Mouse (Mus musculus) c-Kit-positive CD71-negative TER-119-negative erythroid progenitor cells, embryonic 14.5 days (primary cell): ENCODE measurements around the gene Lrrc4.

Experiments used
- DNase-seq: peaks from one replicate; pipeline ENCODE4 v3.0.0-alpha.2; 2013; ENCODE audit warnings: low read depth

Lrrc4 gene

DNA sequence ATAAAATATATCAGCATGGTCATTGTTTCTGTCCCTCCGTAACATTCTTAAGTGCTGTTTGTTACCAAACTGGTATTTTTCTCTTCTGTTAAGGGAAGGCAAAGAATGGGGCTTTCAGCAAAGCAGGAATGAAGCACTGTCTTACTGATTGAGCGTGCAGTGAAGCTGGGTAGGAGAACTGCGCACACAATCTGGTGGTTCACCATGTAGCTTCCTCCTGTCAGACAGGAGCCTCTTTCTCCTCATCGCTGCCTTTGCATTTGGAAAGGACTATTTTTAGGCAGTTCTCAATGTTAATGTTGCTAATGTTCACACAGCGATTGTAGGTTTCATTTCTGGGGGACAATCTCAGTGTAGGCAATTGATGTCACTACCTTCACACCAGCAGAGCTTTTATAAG lies 162.3 kb downstream of the Lrrc4 start:
- DNase-seq = no peak

DNA sequence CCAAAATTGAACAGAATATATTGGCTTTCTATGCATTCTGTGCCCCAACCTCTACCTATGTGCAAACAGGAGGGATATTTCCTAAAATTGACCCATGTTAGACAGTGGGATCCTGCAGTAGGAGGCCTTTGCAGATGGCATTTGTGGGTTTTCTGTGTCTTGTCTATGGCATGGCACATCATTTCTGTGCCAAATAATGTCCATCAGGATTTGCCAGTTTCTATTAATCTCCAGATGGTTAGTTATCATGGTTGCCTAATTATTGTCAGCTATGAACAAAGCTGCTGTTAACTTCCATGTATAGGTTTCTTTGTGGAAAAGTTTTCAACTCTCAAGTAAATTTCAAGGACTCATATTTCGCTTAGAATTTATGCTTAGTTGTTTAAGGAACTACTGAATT lies 164.0 kb downstream of the Lrrc4 start:
- DNase-seq = no peak

DNA sequence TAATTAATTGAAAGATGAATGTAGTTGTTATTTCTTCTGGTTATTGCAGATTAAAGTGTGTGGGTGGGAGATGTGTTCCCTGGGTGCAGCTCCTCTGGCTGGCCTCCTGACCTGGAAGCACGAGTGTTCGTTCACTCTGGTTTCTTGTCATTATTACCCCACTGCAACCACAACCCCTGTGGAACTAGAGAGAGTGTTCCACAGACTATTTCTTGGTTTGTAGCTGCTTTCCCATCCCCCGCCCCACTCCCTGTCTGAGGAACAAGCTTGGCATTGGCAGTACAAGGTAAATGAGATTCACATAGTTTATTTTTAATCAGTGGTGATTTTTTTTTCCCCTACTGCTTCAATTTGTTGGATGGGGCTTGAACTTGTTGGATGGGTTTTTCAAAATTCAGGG lies 166.8 kb downstream of the Lrrc4 start:
- DNase-seq = no peak

DNA sequence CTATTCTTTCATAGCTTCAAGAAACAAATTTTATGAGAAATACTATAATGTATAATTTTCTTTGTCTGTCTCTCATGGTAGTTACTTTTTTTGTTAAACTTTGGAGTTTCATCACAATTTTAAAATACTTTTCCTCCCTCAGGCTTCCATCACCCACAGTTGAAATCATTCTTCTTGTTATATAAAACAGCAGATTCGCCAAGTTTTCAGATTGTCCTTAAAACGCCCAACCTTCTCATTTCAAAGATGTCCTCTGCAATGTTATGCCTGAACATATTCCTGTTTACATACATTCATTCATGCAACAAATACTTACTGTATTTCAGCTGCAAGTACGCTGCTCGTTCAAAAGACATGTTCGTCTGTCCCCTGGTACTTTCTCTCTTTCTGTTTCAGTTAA lies 167.9 kb downstream of the Lrrc4 start:
- no peak for DNase-seq

DNA sequence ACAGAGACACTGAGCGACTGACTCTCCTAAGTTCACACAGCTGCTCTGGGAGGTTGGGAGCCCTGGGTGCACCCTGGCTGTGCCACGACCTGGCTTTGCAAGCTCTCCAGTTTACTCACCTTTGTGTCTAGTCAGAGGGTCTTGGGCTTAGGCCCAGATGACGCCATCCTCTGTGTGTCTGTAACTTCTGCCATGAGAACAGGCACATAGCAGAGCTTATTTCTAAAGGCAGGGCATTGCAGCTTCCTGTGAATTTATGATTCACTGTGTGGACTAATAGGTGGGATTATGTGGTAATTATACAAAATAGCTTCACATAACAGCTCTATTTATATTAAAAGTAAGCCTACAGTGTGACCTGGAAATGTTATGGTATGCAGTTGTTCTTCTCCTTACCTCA lies 168.5 kb downstream of the Lrrc4 start:
- no peak for DNase-seq

DNA sequence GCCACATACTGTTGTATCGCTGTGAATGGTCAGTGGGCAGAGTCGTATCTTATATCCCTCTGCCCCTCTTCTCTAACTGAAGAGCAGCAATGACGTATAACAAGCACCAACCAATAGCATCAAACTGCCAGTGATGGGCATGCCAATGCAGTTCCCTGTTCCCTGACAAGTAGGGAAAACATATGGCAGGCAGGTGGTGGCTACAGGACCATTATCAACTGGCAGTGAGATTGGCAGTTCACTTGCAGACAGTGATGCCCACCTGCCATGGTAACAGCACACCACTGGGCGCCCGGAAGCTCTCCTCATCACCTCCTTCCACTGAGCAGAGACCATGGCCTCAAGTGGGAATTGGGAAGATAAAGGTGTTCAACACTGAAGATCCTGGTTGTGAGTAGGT lies 175.0 kb downstream of the Lrrc4 start:
- DNase-seq = no peak

DNA sequence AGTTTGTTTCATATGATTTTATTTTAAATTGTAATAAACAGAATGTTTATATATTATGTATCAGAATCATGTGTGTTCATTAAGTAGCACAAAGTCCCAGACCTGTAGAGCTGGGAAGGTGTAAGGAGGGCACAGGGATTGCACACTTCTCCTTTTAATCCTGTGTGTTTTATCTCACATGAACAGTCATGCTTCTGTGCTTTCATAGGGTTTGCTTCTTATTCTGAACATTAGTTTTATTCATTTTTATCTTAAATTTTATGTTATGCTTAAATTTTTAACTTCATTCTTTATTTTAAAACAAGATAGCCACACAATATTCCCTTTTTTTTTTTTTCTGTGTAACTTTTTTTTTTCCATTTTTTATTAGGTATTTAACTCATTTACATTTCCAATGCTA lies 186.3 kb downstream of the Lrrc4 start:
- DNase-seq = no peak

DNA sequence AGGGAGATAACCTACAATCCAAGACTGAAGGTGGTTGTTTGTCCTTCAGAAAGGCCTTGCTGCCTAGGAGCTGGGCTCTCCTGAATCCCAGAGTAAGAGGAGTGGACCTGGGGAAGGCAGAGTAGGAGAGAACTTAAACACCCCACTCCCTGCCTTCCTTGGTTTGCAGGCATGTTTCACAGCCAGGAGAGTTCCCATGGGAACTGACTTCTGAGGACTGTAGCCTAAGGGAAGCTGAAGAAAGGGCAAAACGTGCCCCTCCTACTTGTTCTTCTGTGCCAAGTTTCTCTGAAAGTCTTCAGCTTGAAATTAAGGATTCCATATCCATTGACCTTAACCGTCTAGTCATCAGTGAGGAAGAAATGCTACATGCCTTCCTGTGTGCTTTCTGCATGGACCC lies 188.6 kb downstream of the Lrrc4 start:
- DNase-seq = no peak

DNA sequence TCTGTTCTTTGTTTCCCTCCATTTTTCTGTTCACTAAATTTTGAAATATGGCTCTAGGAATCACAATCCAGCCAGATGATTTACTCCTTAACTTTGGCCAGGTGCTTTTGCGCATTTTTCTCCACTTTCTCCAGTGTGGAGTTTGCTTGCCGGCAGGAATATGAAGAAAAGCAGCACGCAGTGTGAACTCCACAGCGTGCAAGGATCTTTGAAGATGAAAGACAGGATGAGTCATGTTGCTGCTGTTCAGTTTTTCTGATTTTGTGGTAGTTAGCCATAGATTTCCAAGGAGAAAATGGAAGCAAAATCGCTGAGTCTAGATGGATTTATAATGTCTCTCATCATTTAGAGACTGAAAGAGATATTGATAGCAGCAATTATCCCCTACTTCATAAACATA lies 191.5 kb downstream of the Lrrc4 start:
- no peak for DNase-seq

DNA sequence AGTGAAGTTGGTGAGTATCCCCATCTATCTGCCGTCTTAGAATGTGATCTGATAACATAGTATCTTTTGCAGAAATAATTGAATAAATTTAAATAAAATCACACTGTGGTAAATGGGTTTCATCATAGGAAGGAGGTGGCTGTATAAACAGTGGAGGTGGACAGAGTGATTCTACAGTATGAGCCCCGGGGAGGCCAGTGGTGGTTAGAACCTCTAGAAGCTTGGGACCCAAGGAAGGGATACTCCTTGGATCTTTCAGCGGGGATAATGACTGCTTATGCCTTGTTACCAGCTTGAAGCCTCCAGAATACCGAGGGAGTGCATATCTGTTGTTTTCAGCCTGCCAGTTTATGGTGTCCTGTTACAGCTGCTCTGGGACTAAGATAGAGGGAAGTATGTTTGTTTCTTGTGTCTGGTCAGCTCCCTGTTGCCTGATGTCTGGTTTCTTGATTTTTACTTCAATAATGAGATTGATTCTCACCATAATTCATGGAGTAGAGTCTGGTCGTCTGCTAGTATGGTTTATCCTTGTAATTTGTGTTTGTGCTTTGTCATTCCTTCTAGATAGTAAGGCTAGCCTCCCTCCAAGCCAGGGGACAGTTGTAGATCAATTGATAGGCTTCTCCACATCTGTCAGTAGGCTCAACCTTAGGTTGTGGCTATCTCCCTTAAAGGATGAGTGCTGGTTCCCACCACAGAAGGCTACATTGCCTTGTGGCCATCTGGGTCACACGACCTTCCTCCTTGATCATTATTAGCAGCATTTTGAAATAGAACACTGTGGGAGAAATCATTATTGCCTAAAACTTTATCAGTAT lies 195.8 kb downstream of the Lrrc4 start:
- no peak for DNase-seq

DNA sequence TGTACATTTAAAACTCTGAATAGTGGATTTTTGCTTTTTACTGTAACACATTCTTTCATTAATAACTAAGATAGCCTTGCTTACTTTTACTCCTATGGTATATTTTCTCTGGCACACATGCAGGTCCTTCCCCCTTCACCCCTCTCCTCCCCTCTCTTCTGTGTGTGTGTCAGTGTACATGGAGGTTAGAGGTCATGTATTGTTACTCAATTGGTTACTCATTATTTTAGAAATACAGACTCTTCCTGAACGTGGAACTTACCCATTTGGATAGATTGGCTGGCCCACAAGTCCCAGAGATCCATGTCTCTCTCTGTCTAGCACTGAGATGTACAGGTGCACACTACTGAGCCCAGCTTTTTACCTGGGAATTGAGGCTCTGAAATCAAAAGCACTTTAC lies 196.5 kb downstream of the Lrrc4 start:
- DNase-seq = no peak

DNA sequence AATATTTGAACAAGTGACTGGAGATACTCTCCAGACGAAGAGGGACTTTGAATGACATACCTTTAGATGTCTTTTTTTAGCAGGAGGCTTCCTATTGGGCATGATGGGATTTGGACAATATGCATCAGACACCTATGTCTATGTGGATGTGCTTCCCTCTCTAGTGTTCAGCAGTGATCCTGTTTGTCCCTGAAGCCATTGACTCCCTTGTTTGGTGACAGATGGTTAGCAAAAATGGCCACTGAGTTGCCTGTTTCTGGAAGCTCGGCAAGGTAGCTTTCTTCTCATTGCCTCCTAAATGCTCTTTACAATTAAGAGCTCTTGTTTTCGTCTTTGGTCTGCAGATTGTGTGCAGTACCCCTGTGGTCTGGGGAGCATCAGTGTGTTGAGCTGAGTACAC lies 197.9 kb downstream of the Lrrc4 start:
- DNase-seq = no peak

DNA sequence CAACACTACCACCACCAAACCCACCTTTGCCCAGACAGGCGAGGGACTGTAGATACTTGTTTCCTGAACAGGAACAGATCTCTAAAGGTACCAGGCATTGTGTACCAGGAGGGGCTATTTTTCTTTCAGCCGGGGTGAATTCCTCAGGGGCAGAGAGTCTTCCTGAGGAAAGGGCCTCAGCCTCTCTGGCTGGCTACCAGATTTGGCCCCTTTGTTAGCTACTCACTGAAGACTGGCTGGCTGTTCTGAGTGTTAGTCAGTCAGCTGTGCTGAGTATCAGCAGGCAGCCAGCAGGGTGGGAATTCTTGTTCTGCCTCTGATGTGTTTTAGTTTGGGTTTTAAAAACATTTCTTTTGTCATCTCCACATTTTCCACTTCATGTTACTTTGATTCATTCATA lies 198.4 kb downstream of the Lrrc4 start:
- DNase-seq = no peak

DNA sequence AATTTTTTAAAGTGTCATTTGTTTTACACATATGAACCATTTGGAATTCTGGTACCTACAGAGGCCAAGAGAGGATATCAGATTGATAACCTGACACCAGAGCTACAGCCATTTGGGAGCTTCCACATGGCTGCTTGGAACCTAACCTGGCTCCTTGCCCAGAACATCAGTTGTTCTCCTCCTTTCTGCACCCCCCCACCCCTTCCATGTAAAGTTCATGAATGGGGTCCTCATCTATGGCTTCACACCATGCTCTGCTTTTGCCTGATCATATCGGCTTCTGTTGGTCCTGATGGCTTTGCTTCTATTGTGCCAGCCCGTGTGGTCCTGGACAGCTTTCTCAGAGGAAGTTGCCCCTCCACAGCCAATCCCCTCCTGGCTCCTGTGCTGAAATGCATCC lies 200.6 kb downstream of the Lrrc4 start:
- no peak for DNase-seq

DNA sequence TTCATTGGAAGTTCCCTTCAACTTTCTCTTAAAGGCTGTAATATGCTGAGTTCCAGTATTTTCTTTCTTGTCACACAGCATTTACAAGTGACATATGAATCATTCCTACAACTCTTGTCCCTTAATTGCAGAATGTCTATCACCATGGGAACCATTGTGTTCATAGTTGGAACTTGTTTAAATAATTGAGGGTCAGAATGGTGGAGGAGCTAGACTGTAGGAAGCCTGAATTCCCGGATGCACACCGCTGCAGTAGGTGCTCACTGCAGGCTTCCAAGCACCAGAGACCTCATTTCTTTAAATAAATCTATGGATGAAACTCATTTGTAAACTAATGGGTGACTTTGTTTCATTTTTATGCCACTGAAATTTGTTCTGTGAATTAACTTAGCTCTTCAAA lies 201.7 kb downstream of the Lrrc4 start:
- DNase-seq = no peak

DNA sequence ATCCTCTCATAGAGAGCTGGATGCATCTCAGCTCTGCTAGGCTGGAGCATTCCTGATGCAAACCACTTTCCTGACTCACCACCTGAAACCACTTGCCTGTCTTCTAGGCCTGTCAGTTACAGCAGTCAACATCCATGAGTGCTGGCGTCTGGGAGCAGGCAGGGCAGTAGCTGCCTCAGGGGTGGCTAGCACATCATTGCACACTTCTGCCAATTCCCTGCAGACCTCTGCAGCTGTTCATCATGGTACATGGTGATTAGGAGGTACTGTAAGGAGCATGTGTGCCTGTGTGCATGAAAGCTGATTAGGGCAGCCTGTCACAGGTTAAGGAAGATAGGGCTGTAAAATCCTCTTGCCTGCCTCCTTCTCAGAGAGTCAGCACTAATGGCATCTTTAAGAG lies 203.1 kb downstream of the Lrrc4 start:
- no peak for DNase-seq

DNA sequence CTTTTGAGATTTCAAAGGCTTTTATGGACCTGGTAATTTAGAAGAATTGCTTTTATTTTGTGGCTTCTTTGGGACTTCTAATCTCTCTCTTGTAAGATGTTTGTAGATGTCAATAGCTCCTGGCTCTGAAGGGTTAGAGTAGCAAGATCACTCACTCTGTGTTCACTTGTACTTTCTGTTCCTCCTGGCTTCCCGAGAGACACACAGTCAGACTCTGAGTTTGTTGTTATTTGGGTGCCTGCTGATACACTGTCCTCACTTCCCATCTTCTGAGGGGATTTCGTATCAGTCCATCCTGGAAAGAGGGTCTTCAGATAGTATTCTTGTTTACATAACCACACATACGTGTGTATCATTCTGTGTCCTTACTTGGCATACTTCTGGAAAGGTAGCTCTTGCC lies 208.6 kb downstream of the Lrrc4 start:
- DNase-seq = no peak

DNA sequence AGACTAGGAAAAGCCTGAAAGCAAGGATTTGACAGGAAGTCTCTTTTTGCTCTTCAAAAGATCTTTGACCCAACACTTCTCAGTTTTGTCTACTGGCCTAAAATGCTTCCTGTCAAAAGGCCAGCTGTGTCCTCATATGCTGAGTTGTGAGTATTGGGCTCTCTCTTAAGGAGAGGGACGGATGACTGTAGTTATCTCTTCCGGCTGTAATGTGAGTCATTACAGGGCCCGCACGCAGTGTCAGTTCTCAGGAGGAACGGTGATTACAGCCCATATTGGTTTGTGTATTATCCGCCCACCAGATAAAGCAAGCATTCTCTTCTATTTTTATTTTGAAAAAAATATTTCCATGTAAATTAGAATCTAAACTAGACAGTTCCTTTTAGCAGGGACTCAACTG lies 209.0 kb downstream of the Lrrc4 start:
- peak; percentile 26 for DNase-seq

DNA sequence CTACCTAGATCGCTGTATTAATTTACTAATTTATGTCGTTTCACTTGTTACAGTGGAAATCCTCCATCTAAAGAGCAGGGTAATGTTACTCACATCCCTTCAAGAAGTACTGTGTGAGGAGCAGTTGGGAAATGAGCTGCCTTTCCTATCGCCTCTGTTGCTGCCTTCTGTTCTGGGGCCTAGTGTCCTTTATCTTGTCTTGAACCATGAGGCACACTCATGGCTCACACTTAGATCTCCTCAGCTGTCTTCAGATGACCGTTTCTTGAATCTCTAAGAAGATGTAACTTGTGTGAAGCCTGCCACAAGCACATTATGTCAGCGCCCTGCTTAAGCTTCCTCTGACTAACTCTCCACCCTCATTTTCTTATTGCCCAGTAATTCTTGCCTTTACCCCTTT lies 209.6 kb downstream of the Lrrc4 start:
- DNase-seq = no peak

DNA sequence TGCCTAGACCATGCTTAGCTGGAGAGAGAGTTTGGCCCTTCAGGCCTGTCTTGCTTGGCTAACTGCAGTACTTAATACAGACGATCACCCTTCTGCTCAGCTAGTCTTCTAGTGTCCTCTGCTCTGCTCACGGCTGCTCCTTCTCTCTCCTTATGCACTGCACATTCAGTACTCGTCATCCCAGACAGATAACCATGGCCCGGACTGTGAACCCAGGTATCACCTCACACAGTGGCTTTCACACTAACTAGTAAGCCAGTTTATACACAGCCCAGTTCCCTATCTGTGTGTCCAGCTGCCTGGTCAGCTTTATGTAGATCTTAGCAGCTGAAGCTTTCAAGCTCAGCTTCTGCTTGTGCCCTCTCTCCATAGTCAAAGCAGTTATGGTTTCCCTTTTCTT lies 210.1 kb downstream of the Lrrc4 start:
- no peak for DNase-seq

DNA sequence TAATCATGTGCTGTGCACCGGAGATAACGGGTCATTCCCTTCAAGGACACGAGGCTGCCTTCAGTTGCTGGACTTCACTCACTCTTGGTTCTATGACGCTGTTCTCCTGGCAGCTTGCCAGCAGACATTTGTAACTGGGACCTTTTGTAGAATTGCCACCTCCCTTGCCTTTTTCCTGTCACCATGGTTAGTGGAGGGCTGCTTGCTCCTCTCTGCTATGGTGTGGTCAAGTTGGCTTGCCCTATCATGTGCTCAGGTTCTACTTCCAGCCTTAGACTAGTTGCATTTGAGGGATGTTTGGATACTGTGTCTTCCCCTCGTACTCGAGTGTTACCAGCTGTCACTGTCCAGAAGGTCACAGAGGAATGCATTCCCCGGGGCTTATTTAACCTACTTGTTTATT lies 212.8 kb downstream of the Lrrc4 start:
- DNase-seq = no peak

DNA sequence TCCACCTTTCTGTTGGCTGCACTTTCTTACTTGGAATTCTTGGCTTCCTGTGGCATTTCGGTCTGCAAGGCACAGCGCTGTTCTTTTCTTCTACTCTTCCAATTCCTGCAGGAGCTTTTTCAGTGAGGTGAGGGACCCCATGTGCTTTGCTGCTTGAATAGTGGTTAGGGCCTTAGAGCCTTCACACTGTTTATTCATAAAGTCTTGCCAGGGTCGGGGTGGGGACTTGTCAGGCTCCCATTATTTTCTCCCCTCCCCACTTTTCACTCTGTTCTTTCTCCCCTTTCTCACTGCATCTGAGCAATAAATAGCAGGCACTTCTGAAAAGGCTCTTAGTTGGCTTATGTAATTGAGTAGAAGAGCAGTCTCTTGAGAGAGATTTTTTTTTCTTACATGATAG lies 213.2 kb downstream of the Lrrc4 start:
- no peak for DNase-seq

DNA sequence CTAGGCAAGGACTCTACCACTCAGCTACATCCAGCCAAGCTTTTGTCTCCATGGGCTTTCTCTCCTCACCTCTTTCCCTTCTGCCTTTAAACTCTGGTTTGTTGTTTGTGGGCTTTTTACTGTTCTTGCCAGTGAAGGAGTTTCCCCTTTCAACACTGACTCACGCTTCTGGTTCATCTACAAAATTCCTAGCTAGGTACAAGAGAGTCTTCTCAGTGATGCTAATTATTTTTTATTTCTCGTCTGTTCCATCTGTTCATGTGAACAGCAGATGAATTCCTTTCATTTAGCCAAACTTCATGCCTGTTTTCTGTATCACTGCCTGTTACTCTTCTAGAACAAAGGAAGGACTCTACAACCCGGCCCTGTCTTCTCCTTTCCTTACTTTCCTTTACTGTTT lies 215.6 kb downstream of the Lrrc4 start:
- no peak for DNase-seq

DNA sequence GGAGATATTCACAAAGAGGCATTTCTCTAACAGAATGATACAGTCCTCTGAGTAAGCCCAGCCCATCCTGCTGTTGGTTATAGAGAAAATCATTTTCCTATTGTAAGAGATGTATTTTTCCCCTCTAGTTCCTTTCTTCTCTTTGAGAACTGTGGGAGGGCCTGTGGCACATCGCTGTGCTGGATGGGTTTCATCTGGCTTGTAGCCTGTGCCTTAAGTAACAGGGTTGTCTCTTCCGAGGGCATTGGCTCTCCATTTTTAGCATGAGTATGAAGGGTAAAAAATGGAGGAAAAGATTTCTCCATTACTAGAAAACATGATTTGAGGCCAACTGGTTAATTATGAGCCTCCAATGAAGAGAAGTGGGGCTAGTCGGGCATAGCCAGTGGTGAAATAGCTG lies 216.1 kb downstream of the Lrrc4 start:
- no peak for DNase-seq

DNA sequence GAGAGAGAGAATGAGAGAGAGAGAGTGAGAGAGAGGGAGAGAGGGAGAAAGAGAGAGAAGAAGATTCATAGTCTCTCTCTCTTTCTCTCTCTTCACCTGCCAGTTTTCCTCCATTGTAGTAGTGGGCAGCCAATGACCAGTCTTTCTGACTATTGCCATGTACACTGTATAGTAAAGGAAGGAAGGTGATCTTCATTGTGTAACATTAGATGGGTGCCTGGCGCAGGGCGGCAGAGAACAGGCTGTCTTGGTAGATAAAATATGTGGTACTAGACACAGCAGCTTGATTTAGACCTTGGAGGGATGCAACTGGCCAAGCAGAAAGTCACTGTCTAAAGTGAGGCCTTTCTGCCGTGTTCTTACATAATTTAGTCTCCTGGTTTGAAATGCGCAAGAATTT lies 216.7 kb downstream of the Lrrc4 start:
- no peak for DNase-seq
